ENCODE assay signal across 8 mouse cellular contexts in the genomic region with DNA sequence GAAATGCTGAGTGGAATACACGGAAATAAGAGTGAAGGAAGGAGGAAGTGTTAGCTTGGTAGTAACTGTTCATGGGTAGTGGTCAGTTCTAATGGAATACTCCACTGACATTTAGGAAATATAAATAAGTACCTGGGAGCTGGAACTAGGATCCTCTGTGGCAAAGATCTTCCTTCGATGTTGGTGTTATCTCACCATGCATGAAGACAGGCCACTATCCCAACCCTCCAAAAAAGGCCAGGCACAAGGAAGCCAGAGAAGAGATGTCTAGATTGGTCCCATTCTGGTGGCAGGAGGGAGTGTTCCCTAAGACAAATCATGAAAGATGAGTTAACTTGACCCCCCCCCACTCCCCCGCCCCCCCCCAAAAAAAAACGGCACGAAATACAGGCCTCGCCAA. TPM values are rescaled to one million over a fixed set of nuclear protein-coding genes. Genes with fewer than 3 reads are reported as not detected.
DNase-seq lines count a peak whose midpoint lies in the region; ATAC-seq and TF ChIP-seq lines count a peak whose summit lies in the region.

No protein-coding gene starts in this region.

- no peaks in the 10 kb centered on the region for H3K27me3 ChIP-seq in testis, adult 2 months (ENCODE audit: control insufficient read depth, insufficient read depth, low read length)
- no peaks in the 10 kb centered on the region for H3K27me3 ChIP-seq in limb, embryonic 15.5 days
- no peaks in the 10 kb centered on the region for H3K27me3 ChIP-seq in stomach, embryonic 16.5 days (ENCODE audit: control insufficient read depth, insufficient read depth, low read length)

- 20% methylated on average over 6 of the region's 6 CpGs for WGBS in limb, embryonic 15.5 days
- 16% methylated on average over 6 of the region's 6 CpGs for WGBS in stomach, embryonic 16.5 days

- peak overlapping the region; percentile 98 for H3K27ac ChIP-seq in testis, adult 2 months (ENCODE audit: control insufficient read depth, insufficient read depth, low read depth, low read length)
- H3K27ac ChIP-seq in limb, embryonic 15.5 days: peak overlapping the region; percentile 98
- peak overlapping the region; percentile 97 for H3K27ac ChIP-seq in stomach, embryonic 16.5 days (ENCODE audit: low read length)

- TF ChIP-seq POLR2A in testis, adult 2 months (IDR thresholded peaks at IDR 0.05; ENCODE audit: control insufficient read depth, low read depth, low read length): no peak

- H3K4me3 ChIP-seq in testis, adult 2 months (ENCODE audit: control insufficient read depth, low read depth, low read length): peak overlapping the region; percentile 94
- H3K4me3 ChIP-seq in limb, embryonic 15.5 days: peak overlapping the region; percentile 74
- peak overlapping the region; percentile 61 for H3K4me3 ChIP-seq in stomach, embryonic 16.5 days (replicated peaks; ENCODE audit: low read length)

- no peaks in the 10 kb centered on the region for H3K36me3 ChIP-seq in testis, adult 2 months (ENCODE audit: control insufficient read depth, insufficient read depth, low read length)
- H3K36me3 ChIP-seq in limb, embryonic 15.5 days: no peaks in the 10 kb centered on the region
- no peaks in the 10 kb centered on the region for H3K36me3 ChIP-seq in stomach, embryonic 16.5 days (ENCODE audit: control insufficient read depth, insufficient read depth, low read length)

- peak; percentile 26 for DNase-seq in cerebellum, adult 8-10 months
- no peak for DNase-seq in testis, postnatal 14 days (ENCODE audit: low spot score)
- DNase-seq in adrenal gland, postnatal 4 days (ENCODE audit: low spot score in 2 of 2): no peak
- no peak for DNase-seq in frontal cortex, postnatal 25 days (ENCODE audit: low spot score in 2 of 2)

- H3K9me3 ChIP-seq in limb, embryonic 15.5 days: no peaks in the 10 kb centered on the region
- no peaks in the 10 kb centered on the region for H3K9me3 ChIP-seq in stomach, embryonic 16.5 days (replicated peaks; ENCODE audit: control insufficient read depth, low read length)

- peak overlapping the region; percentile 61 for H3K4me2 ChIP-seq in limb, embryonic 15.5 days
- peak overlapping the region; percentile 75 for H3K4me2 ChIP-seq in stomach, embryonic 16.5 days (ENCODE audit: low read depth, low read length)

- no peaks in the 10 kb centered on the region; the same call in 1 of the 2 replicates for H3K4me1 ChIP-seq in testis, adult 2 months (ENCODE audit: control insufficient read depth, insufficient read depth, low read length)
- H3K4me1 ChIP-seq in limb, embryonic 15.5 days: peaks cover 8% of the 10 kb centered on the region; the same call in 1 of the 2 replicates
- H3K4me1 ChIP-seq in stomach, embryonic 16.5 days (ENCODE audit: control insufficient read depth, insufficient read depth, low read length): peaks cover 22% of the 10 kb centered on the region

- ATAC-seq in cerebellum, adult (ENCODE audit: insufficient number of reproducible peaks, low FRiP score, low TSS enrichment): no peak
- ATAC-seq in limb, embryonic 15.5 days (ENCODE audit: insufficient number of reproducible peaks, low FRiP score, low TSS enrichment, low read depth): no peak
- no peak for ATAC-seq in stomach, embryonic 16.5 days (ENCODE audit: insufficient read depth, low FRiP score)

- TF ChIP-seq CTCF in testis, adult 2 months (IDR thresholded peaks at IDR 0.05; ENCODE audit: control insufficient read depth, insufficient read depth, insufficient replicate concordance, low read depth, low read length): no peak

- H3K9ac ChIP-seq in limb, embryonic 15.5 days: no peak overlapping the region
- peak overlapping the region; percentile 78 for H3K9ac ChIP-seq in stomach, embryonic 16.5 days (ENCODE audit: low read length)

RNA-seq across cellular contexts. Expression of gene Sypl, which starts 0.6 kb away (rescaled TPM):
- 173 and 221 TPM in 2 replicates for polyA plus RNA-seq in testis, adult 2 months (2012; rRNA removed)
- polyA plus RNA-seq in limb, embryonic 15.5 days (2015; fragmentation: Nextera tagmentation; extraction: Ambion mirVana): 105 and 121 TPM in 2 replicates
- 188 and 210 TPM in 2 replicates for polyA plus RNA-seq in stomach, embryonic 16.5 days (2015; fragmentation: Nextera tagmentation; extraction: Ambion mirVana)
- 10 to 100 TPM; 81.9 to 88.0 TPM for total RNA-seq in adrenal gland, postnatal 4 days (2021)
